Mouse (Mus musculus): Measurements from ENCODE around the gene Olfr809.

Gene Olfr809

DNA sequence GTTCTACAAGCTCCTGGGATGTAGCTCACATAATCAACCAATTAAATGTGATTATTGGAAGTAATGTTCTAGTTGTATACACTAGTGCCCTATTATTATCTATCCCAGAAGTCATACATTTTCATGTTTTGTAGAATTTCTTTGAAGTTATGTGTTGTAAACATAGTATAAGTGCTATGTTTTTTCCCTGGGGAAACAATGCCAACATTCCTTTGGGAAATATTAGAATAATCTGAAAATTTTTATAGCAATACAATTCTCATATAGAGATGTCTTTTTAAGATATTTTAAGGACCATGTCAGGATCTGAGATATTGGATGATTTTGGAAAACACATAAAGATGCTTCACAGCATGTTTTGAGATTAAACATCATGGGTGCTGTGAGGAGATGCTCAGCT, at the start of gene Olfr809:
Gene Olfr809, plus strand, starts transcription at position 301 of the 400 bp plus-strand sequence.
- no peak for DNase-seq (ENCODE audit: extremely low read depth, low read depth, low spot score)

DNA sequence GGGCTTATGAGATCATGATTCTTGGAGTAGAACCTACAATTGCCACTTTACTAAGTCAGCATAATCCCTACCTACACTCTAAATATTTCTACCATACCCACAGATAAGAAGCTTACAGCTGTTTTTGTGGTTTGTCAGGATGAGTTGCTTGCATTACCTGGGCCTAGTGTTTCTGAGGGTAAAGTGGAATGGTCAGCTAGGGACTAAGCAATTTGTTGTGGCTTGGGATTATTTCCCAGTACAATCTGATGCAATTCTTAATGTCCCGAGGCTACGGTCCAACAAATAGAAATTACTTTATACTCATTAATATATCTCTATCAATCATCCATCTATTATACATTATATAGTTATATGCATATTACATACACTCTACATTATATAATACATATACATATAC, 45.2 kb upstream of the Olfr809 start, which contains the start of gene Olfr805:
Gene Olfr805, minus strand, starts transcription at position 101 of the 400 bp plus-strand sequence.
- no peak for DNase-seq (ENCODE audit: extremely low read depth, low read depth, low spot score)

DNA sequence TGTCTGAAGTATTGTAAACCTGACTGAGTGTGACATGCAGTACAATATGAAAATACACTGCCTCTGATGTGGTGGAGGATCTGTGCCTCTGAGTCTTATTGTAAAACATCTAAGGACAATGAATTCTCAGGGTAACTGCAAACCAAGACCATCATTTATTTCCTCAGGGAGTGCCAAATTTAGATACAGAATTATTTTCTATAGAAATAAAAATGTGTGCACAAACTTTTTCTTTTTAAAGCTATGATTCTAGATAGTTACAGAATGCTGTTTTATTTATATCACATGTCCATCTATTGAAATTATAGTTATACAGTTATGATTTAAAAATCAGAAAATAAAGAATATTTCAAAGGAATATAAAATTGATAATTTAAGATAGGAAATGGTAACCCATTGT, 32.6 kb upstream of the Olfr809 start, which contains the start of gene Olfr806:
Gene Olfr806, minus strand, starts transcription at position 101 of the 400 bp plus-strand sequence.
- DNase-seq (ENCODE audit: extremely low read depth, low read depth, low spot score) = no peak

DNA sequence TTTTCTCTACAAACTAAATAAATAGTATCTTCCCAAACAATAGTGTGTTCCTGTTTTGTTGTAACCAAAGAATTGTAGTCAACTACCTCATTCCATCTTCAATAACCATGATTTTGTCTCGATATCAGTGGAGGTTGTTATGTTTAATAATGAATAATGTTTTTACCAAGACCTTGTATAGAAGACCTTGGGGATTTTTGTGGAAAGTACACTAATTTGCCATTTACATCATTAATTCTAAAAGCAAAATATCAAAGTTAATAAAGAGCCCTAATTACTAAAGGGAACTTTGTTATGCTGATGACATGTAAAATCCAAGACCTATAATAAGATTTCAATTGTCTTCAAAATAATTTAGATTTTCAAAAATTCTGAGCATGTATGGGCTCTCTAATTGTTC, 16.7 kb upstream of the Olfr809 start, which contains the start of gene Olfr807:
Gene Olfr807, minus strand, starts transcription at position 101 of the 400 bp plus-strand sequence.
- no peak for DNase-seq (ENCODE audit: extremely low read depth, low read depth, low spot score)

DNA sequence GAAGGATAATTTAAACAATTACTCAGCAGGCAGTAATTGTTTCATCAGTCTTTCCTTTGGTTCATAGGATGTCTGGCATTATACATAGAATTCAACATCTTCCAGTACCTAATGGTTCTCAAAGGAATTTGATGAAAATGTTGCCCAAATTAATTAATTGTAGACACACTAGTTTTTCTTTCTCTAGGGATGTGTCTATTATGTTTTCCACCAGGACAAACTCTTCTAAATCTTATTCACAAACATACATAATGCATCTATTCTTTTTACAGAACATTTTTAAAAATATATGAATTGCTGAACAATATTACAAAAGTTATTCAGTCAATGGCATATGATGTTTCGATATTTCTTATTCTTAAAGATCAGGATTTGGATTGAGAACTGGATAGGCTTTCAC, 9.3 kb upstream of the Olfr809 start, which contains the start of gene Olfr808:
Gene Olfr808, plus strand, starts transcription at position 301 of the 400 bp plus-strand sequence.
- no peak for DNase-seq (ENCODE audit: extremely low read depth, low read depth, low spot score)

DNA sequence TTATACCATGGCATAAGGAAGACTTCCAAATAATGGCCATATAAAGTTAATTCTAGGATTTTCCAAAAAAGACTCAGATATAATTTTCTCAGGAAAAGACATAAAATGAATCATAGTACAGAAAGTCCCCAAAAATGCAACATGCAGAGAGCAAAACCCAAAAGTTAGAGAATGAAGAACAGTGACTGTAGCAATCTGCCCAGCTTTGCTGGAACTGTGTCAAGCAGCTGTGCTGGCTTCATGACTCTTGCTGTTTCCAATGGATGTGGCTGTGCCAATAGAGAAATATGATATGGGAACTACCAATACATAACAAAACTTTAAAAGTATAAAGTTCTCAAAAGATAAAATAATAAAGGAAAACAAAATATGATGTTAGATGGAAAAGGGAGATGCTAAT, 3.7 kb downstream of the Olfr809 start:
- no peak for DNase-seq (ENCODE audit: extremely low read depth, low read depth, low spot score)

DNA sequence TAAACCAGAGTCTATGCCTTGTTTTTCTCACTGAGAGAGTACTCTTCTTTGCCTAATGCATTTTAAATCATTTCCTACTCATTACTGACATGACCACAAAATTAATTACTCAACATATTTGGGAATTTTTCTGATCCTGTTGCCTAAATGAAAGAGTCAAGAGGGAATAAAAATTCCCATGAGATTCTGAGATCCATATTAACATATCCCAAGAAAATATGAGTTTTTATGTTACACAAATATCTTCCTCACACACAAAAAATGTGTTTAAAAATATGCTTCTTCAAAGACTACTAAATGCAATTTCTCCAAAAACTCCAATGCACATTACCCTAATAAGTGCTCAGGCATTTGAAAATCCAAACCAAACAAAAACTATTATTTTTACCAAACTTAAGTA, 20.4 kb downstream of the Olfr809 start, which contains the start of gene Olfr810:
Gene Olfr810, minus strand, starts transcription at position 101 of the 400 bp plus-strand sequence.
- DNase-seq (ENCODE audit: extremely low read depth, low read depth, low spot score) = no peak

DNA sequence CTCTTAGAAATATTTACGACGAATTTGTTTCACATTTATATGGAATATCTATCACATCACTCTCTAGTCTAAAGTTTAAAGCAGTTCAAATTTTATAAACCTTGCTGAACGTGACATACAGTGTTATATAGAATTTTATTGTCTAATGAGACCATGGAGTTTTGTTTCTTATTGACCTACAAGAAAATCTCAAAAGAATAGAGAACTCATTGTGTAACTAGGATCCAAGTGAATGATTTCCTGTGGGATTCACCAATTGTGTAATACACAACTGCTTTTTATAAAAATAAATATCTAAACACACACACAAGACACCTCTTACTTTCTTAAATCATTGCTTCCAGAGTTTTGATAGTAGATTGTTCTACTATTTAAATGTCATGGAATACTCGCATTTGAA, 29.9 kb downstream of the Olfr809 start, which contains the start of gene Olfr811:
Gene Olfr811, minus strand, starts transcription at position 101 of the 400 bp plus-strand sequence.
- DNase-seq (ENCODE audit: extremely low read depth, low read depth, low spot score) = no peak
